Mouse (Mus musculus) erythroblast, embryonic 14.5 days (primary cell): ENCODE data around the gene Cops4.

ENCODE experiments used
- GATA1 ChIP-seq: IDR thresholded peaks from 2 replicates; pipeline ENCODE4 v1.6.1; 2012; ENCODE audit warnings: low read length, inconsistent platforms, mixed read lengths
- TAL1 ChIP-seq: IDR thresholded peaks from 3 replicates; pipeline ENCODE4 v1.6.1; 2012; ENCODE audit warnings: low read length, inconsistent platforms, mixed read lengths

DNA sequence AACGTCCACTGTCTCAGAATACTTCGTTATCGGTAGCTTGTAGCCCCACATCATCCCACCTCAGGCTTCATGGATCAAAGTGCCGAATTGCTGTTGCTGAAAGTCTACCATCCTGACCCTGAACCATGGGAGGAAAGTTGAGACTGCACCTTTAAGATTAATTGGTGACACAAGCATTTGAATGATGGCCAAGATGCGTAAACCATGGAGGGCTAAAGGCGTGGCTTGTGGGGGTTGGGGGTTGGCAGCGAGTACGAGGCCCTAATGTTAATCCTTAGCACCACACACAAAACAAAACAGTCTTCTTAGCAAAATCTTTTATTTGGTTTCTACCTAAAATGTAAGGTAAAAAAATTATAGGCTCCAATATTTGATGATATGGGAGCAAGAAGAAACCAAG, 35.3 kb downstream of the Cops4 start:
- no peak for TF ChIP-seq TAL1
- TF ChIP-seq GATA1, result no peak
